Mouse (Mus musculus) lung, adult 2 months (tissue): Measurements from ENCODE around the gene Ugt1a9.

Experiments used
- CTCF ChIP-seq: fragments of 200-500 bp; IDR thresholded peaks from 2 replicates; pipeline ENCODE4 v1.5.1; 2011; ENCODE audit warnings: mild to moderate bottlenecking, low read length, control low read depth; ENCODE audit not compliant: insufficient read depth
- POLR2A ChIP-seq: fragments of 200-500 bp; IDR thresholded peaks from 2 replicates; pipeline ENCODE4 v1.6.1; 2011; ENCODE audit warnings: low read depth, mild to moderate bottlenecking, control low read depth, low read length, borderline replicate concordance; ENCODE audit errors: extremely low read depth

DNA sequence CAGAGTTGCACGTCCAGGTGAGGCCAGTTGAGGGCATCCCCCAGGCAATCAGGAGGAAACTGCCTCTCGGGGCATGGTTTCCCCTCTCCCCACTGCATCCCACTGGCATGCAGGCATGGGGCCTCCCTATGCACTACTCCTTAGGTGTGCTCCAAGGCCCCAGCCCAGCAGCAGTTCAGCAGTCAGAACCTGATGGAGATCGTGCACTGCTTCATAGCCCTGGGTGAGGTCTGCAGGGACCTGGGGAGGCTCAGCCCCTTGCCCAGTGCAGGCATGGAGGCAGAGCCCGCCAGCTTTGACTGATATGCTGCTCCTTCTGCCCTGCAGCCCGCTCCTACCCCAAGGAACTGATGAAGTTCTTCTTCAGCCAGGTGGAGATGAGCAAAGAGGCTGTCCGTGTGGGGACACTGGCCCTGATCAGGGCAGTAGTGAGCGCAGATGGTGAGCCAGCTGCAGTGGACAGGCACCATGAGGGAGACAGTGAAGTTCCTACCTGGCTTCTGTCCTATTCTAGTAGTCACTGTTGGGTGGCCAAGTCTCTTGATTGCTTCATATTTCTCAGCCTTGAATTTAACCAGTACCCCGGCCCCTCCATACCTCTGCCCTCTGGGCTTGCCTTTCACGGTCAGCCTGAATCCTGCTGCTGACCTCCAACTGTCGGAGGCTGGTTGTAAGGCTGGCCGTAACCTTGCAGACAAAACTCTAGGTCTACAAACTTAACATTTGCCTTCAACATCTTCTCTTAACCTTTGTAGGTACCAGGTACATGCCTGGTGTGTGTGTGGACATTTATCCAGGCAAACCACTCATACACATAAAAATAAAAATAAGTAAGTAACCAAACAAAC lies 164.7 kb downstream of the Ugt1a9 start:
- TF ChIP-seq CTCF (no peak), POLR2A (no peak)
